Mouse (Mus musculus): ENCODE measurements around the gene Serinc5. TPM values are rescaled to one million over a fixed set of nuclear protein-coding genes. Genes with fewer than 3 reads are reported as not detected.

The Serinc5 gene
- polyA plus RNA-seq, 1 experiment: 10.4 TPM

- Histone ChIP-seq H3K4me1 (ENCODE audit: control insufficient read depth, insufficient read depth, low read length) (no peaks in the 10 kb centered on the region), H3K36me3 (ENCODE audit: control insufficient read depth, insufficient read depth, low read length) (no peaks in the 10 kb centered on the region), H3K27ac (ENCODE audit: insufficient read depth, low read depth, low read length) (no peak overlapping the region), H3K27me3 (replicated peaks; ENCODE audit: control insufficient read depth, insufficient read depth, low read length) (no peaks in the 10 kb centered on the region), H3K4me3 (ENCODE audit: insufficient read depth, low read depth, low read length) (no peak overlapping the region)
- peak; percentile 35 for DNase-seq
- 10% methylated on average over 2 of the region's 2 CpGs for WGBS
- TF ChIP-seq CTCF (conservative IDR thresholded peaks at IDR 0.05; ENCODE audit: insufficient read depth, insufficient read length, low read depth, low read length) (peak; percentile 67), POLR2A (IDR thresholded peaks at IDR 0.05; ENCODE audit: low read depth, low read length) (no peak)
These were observed 129.9 kb downstream of the Serinc5 start for GRCm38 (mm10) chr13:92740671-92741270.

GRCm38 (mm10) chr13:92742886-92743285 is 132.0 kb downstream of the Serinc5 start:
- no peak for DNase-seq
- no peaks in the 10 kb centered on the region for H3K36me3 ChIP-seq (ENCODE audit: control insufficient read depth, insufficient read depth, low read length)
- no peaks in the 10 kb centered on the region for H3K4me1 ChIP-seq (ENCODE audit: control insufficient read depth, insufficient read depth, low read length)
- H3K4me3 ChIP-seq (ENCODE audit: insufficient read depth, low read depth, low read length): no peak overlapping the region
- no peaks in the 10 kb centered on the region for H3K27me3 ChIP-seq (replicated peaks; ENCODE audit: control insufficient read depth, insufficient read depth, low read length)
- 89% methylated on average over 4 of the region's 4 CpGs for WGBS
- no peak for TF ChIP-seq CTCF (conservative IDR thresholded peaks at IDR 0.05; ENCODE audit: insufficient read depth, insufficient read length, low read depth, low read length)
- TF ChIP-seq POLR2A (IDR thresholded peaks at IDR 0.05; ENCODE audit: low read depth, low read length): no peak
- no peak overlapping the region for H3K27ac ChIP-seq (ENCODE audit: insufficient read depth, low read depth, low read length)

GRCm38 (mm10) chr13:92743337-92743736 is 132.4 kb downstream of the Serinc5 start:
- no peak overlapping the region for H3K4me3 ChIP-seq (ENCODE audit: insufficient read depth, low read depth, low read length)
- no peaks in the 10 kb centered on the region for H3K4me1 ChIP-seq (ENCODE audit: control insufficient read depth, insufficient read depth, low read length)
- no peaks in the 10 kb centered on the region for H3K27me3 ChIP-seq (replicated peaks; ENCODE audit: control insufficient read depth, insufficient read depth, low read length)
- DNase-seq: no peak
- WGBS: 84% methylated on average over 5 of the region's 5 CpGs
- no peak for TF ChIP-seq CTCF (conservative IDR thresholded peaks at IDR 0.05; ENCODE audit: insufficient read depth, insufficient read length, low read depth, low read length)
- TF ChIP-seq POLR2A (IDR thresholded peaks at IDR 0.05; ENCODE audit: low read depth, low read length): no peak
- H3K36me3 ChIP-seq (ENCODE audit: control insufficient read depth, insufficient read depth, low read length): no peaks in the 10 kb centered on the region
- no peak overlapping the region for H3K27ac ChIP-seq (ENCODE audit: insufficient read depth, low read depth, low read length)

GRCm38 (mm10) chr13:92750976-92751518 is 140.2 kb downstream of the Serinc5 start:
- peak; percentile 71 for DNase-seq
- Histone ChIP-seq H3K4me1 (ENCODE audit: control insufficient read depth, insufficient read depth, low read length) (no peaks in the 10 kb centered on the region), H3K4me3 (ENCODE audit: insufficient read depth, low read depth, low read length) (no peak overlapping the region), H3K27ac (ENCODE audit: insufficient read depth, low read depth, low read length) (no peak overlapping the region), H3K36me3 (ENCODE audit: control insufficient read depth, insufficient read depth, low read length) (no peaks in the 10 kb centered on the region), H3K27me3 (replicated peaks; ENCODE audit: control insufficient read depth, insufficient read depth, low read length) (no peaks in the 10 kb centered on the region)
- WGBS: 7% methylated on average over 7 of the region's 7 CpGs
- TF ChIP-seq POLR2A (IDR thresholded peaks at IDR 0.05; ENCODE audit: low read depth, low read length): no peak
- peak; percentile 82 for TF ChIP-seq CTCF (conservative IDR thresholded peaks at IDR 0.05; ENCODE audit: insufficient read depth, insufficient read length, low read depth, low read length)

- DNase-seq: peak; percentile 68
- Histone ChIP-seq H3K27me3 (replicated peaks; ENCODE audit: control insufficient read depth, insufficient read depth, low read length) (no peaks in the 10 kb centered on the region), H3K36me3 (ENCODE audit: control insufficient read depth, insufficient read depth, low read length) (no peaks in the 10 kb centered on the region), H3K27ac (ENCODE audit: insufficient read depth, low read depth, low read length) (no peak overlapping the region), H3K4me1 (ENCODE audit: control insufficient read depth, insufficient read depth, low read length) (no peaks in the 10 kb centered on the region), H3K4me3 (ENCODE audit: insufficient read depth, low read depth, low read length) (no peak overlapping the region)
- WGBS: 71% methylated on average over 21 of the region's 21 CpGs
- TF ChIP-seq POLR2A (IDR thresholded peaks at IDR 0.05; ENCODE audit: low read depth, low read length) (no peak), CTCF (conservative IDR thresholded peaks at IDR 0.05; ENCODE audit: insufficient read depth, insufficient read length, low read depth, low read length) (peak; percentile 66)
These were observed 141.1 kb downstream of the Serinc5 start for GRCm38 (mm10) chr13:92751726-92752565.

- no peak for TF ChIP-seq CTCF (conservative IDR thresholded peaks at IDR 0.05; ENCODE audit: insufficient read depth, insufficient read length, low read depth, low read length)
- TF ChIP-seq POLR2A (IDR thresholded peaks at IDR 0.05; ENCODE audit: low read depth, low read length): no peak
These were observed 142.8 kb downstream of the Serinc5 start for GRCm38 (mm10) chr13:92753676-92754075.

GRCm38 (mm10) chr13:92755036-92755435 is 144.1 kb downstream of the Serinc5 start:
- no peak for DNase-seq
- H3K27ac ChIP-seq (ENCODE audit: insufficient read depth, low read depth, low read length): no peak overlapping the region
- no peaks in the 10 kb centered on the region for H3K36me3 ChIP-seq (ENCODE audit: control insufficient read depth, insufficient read depth, low read length)
- H3K27me3 ChIP-seq (replicated peaks; ENCODE audit: control insufficient read depth, insufficient read depth, low read length): no peaks in the 10 kb centered on the region
- no peaks in the 10 kb centered on the region for H3K4me1 ChIP-seq (ENCODE audit: control insufficient read depth, insufficient read depth, low read length)
- H3K4me3 ChIP-seq (ENCODE audit: insufficient read depth, low read depth, low read length): no peak overlapping the region
- TF ChIP-seq POLR2A (IDR thresholded peaks at IDR 0.05; ENCODE audit: low read depth, low read length) (no peak), CTCF (conservative IDR thresholded peaks at IDR 0.05; ENCODE audit: insufficient read depth, insufficient read length, low read depth, low read length) (no peak)
- 81% methylated on average over 7 of the region's 7 CpGs for WGBS

More at GRCm38 (mm10) chr13:92753676-92754075, 142.8 kb downstream of the Serinc5 start:
- no peaks in the 10 kb centered on the region for H3K4me1 ChIP-seq (ENCODE audit: control insufficient read depth, insufficient read depth, low read length)
- no peaks in the 10 kb centered on the region for H3K27me3 ChIP-seq (replicated peaks; ENCODE audit: control insufficient read depth, insufficient read depth, low read length)
- no peak overlapping the region for H3K4me3 ChIP-seq (ENCODE audit: insufficient read depth, low read depth, low read length)
- DNase-seq: no peak
- 92% methylated on average over 8 of the region's 8 CpGs for WGBS
- no peak overlapping the region for H3K27ac ChIP-seq (ENCODE audit: insufficient read depth, low read depth, low read length)
- H3K36me3 ChIP-seq (ENCODE audit: control insufficient read depth, insufficient read depth, low read length): no peaks in the 10 kb centered on the region
